Mouse (Mus musculus): ENCODE measurements around the gene Ccdc12. TPM values are rescaled to one million over a fixed set of nuclear protein-coding genes. Genes with fewer than 3 reads are reported as not detected.
A peak's percentile ranks its signal among the peaks of the same experiment; 100 is the strongest.

Ccdc12 gene
- 77.7 and 537 TPM in 2 replicates for polyA plus RNA-seq (2012; ENCODE audit: insufficient read depth, low replicate concordance)

DNA sequence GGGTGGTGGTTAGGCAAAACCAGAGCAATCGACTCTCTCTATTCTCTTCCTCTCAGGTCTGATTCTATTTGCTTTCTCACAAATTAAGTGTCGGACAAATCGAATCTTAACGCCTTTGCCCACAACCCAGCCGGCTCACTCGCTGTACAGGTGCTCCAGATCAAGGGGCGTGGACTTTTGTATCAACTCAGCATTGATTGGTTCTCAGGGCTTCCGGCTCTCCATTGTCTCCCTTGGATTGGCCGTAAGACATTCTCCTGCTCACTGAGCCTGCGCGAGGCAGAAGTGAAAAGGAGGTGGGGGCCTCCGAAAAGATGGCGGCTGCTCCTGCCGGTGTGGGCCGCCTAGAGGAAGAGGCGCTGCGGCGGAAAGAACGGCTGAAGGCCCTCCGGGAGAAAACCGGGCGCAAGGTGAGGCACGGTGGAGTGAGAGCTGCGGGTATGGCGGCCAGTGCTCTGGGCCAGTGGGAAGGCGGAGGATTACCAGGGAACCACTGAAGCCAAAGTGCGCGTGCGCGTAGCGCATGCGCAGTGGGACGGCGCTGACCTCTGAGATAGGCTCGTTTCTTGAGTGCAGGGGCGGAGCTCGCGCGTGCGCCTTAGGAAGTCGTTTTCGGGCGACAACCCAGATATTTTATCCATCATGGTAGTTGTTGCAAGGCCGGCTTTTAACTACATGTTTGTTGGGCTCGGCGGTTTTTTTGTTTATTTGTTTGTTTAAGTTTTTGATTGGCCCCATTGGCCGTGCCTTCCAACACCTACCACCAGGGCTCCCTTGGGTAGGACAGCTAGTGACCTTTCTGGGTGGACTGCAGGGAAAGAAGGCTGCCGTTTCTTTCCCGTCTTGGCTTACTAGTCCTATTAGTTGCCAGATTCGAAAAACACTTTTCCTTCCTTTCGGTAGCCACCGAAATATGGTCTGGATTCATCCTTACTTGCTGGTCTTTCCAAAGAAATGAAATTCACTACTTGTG lies at the start of gene Ccdc12:
Ccdc12 (plus strand) TSS at position 255 of the 973 bp plus-strand sequence.
- H3K4me3 ChIP-seq (replicated peaks) = peak within 1 kb of the TSS; percentile 98
- H3K36me3 ChIP-seq (replicated peaks; ENCODE audit: low read length) = peaks cover 30% of the 10 kb centered on the region
- no peaks in the 10 kb centered on the region for H3K27me3 ChIP-seq (replicated peaks)
- peaks cover 75% of the 10 kb centered on the region for H3K4me1 ChIP-seq
- no peaks in the 10 kb centered on the region for H3K9me3 ChIP-seq
- 0 out of 2 replicates have a peak, but pooled peaks have one; percentile 21 for TF ChIP-seq FLI1 (IDR thresholded peaks at IDR 0.05; ENCODE audit: low read length)
- no peak for TF ChIP-seq GATA1 (IDR thresholded peaks at IDR 0.05; ENCODE audit: borderline replicate concordance, low read length)

DNA sequence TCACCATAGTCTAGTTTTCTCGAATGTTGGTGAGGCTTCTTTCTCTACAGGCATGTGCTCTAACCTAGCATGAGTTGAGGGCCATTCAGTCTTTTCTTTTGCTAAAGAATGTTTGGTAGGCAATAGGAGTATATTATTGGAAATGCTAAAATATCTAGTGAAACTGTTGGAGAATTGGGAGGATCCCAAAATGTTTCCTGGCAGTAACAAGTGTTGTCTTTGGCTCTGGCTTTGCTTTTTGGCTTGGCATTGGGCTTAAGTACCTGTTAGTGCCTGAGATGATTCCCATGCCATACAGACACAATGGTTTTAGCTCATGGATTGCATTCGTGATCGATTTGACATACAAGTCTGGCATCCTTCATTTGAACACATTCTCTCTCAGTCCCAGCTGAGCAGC lies 44.8 kb upstream of the Ccdc12 start:
- TF ChIP-seq FLI1 (IDR thresholded peaks at IDR 0.05; ENCODE audit: low read length) (no peak), GATA1 (IDR thresholded peaks at IDR 0.05; ENCODE audit: borderline replicate concordance, low read length) (no peak)
- Histone ChIP-seq H3K36me3 (replicated peaks; ENCODE audit: low read length) (peaks cover 88% of the 10 kb centered on the region), H3K4me3 (replicated peaks) (no peak overlapping the region), H3K4me1 (peaks cover 51% of the 10 kb centered on the region), H3K27me3 (replicated peaks) (no peaks in the 10 kb centered on the region), H3K9me3 (no peaks in the 10 kb centered on the region)

DNA sequence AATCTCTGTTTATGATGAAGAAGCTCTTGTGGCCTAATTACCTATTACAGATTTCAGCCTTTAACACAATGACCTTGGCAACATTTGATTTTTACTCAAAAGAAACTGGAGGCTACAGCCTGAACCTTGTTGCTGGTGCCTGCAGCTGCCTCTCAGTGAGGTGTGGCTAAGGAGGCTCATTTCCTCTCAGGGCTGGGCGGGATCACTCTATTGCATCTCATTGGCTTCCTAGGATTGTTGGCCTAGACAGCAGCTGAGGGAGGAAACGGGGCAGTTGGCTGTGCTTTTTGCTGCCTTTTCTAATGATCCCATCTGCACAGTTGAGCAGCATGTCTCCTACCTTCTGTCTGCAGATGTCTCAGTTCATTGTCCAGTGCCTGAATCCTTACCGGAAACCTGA lies 39.2 kb upstream of the Ccdc12 start:
- TF ChIP-seq FLI1 (IDR thresholded peaks at IDR 0.05; ENCODE audit: low read length) (no peak), GATA1 (IDR thresholded peaks at IDR 0.05; ENCODE audit: borderline replicate concordance, low read length) (no peak)
- Histone ChIP-seq H3K4me1 (peaks cover 30% of the 10 kb centered on the region), H3K4me3 (replicated peaks) (no peak overlapping the region), H3K36me3 (replicated peaks; ENCODE audit: low read length) (peaks cover 94% of the 10 kb centered on the region), H3K27me3 (replicated peaks) (no peaks in the 10 kb centered on the region), H3K9me3 (no peaks in the 10 kb centered on the region)

DNA sequence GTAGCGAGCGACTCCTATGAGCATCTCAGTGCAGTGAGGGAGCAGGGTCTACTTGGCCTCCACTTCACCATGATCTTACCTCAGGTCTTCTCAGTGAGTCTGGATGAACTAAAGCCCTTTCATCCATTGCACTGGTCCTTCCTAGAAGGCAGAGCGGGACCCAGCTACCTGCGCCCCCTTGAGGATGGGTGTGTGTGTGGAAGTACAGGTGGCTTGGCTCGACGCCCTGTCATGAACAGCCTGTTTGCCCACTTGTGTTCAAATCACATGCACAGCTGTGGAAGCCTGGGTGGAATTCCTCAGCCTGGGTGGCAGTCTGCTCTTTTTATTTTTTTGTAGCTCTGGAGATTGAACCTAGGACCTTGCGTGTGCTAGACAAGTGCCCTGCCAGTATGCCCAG lies 36.1 kb upstream of the Ccdc12 start:
- TF ChIP-seq FLI1 (IDR thresholded peaks at IDR 0.05; ENCODE audit: low read length) (no peak), GATA1 (IDR thresholded peaks at IDR 0.05; ENCODE audit: borderline replicate concordance, low read length) (no peak)
- Histone ChIP-seq H3K4me3 (replicated peaks) (no peak overlapping the region), H3K9me3 (no peaks in the 10 kb centered on the region), H3K27me3 (replicated peaks) (no peaks in the 10 kb centered on the region), H3K4me1 (peaks cover 38% of the 10 kb centered on the region), H3K36me3 (replicated peaks; ENCODE audit: low read length) (peaks cover 95% of the 10 kb centered on the region)

DNA sequence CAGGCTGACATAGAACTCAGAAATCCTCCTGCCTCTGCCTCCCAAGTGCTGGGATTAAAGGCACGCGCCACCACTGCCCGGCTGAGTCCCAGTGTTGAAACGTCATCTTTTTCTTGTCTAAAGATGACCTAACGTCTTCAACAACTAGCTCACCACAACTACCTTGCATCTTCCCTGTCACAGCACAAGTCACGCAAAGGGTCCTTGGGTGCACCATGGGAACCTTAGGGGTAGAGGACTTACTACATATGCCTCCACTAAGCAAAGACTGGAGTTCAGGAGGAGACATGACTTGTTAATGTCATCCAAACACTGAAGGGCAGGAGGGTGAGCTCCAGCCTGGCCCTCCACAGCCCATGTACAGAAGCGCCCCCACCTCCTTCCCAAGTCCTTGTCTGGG lies 35.6 kb upstream of the Ccdc12 start:
- Histone ChIP-seq H3K9me3 (no peaks in the 10 kb centered on the region), H3K27me3 (replicated peaks) (no peaks in the 10 kb centered on the region), H3K4me1 (peaks cover 36% of the 10 kb centered on the region), H3K36me3 (replicated peaks; ENCODE audit: low read length) (peaks cover 95% of the 10 kb centered on the region), H3K4me3 (replicated peaks) (no peak overlapping the region)
- TF ChIP-seq FLI1 (IDR thresholded peaks at IDR 0.05; ENCODE audit: low read length) (no peak), GATA1 (IDR thresholded peaks at IDR 0.05; ENCODE audit: borderline replicate concordance, low read length) (no peak)

DNA sequence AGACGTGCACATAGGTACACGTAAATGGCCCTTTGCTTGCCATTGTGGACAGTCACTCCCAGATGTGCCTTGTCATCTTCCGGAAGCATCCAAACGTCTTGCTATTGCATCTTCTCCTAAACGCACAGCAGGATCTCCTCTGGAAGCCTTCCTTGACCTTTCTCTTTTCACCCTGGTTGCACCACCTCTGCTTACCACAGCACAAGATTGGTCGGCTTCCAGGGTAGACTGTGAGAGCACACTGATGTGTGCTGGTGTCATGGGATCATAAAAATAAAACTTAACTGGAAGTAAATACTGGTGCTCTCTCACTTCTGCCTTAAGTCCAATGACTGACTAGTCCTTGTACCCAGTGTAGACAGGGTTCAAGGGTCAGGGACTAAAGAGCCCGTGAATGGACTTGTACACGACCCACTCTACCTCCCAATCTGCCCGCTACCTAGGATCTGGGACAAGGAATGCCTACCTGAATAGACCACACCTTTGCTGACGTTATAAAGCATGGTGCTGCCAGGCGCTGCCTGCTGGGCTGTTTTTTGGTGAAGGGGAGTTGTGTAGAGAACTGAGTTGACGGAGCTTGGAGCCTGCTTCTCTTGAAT lies 33.6 kb upstream of the Ccdc12 start:
- Histone ChIP-seq H3K9me3 (no peaks in the 10 kb centered on the region), H3K4me3 (replicated peaks) (no peak overlapping the region), H3K27me3 (replicated peaks) (no peaks in the 10 kb centered on the region), H3K4me1 (peaks cover 42% of the 10 kb centered on the region), H3K36me3 (replicated peaks; ENCODE audit: low read length) (peaks cover 100% of the 10 kb centered on the region)
- TF ChIP-seq FLI1 (IDR thresholded peaks at IDR 0.05; ENCODE audit: low read length) = no peak
- TF ChIP-seq GATA1 (IDR thresholded peaks at IDR 0.05; ENCODE audit: borderline replicate concordance, low read length) = no peak

DNA sequence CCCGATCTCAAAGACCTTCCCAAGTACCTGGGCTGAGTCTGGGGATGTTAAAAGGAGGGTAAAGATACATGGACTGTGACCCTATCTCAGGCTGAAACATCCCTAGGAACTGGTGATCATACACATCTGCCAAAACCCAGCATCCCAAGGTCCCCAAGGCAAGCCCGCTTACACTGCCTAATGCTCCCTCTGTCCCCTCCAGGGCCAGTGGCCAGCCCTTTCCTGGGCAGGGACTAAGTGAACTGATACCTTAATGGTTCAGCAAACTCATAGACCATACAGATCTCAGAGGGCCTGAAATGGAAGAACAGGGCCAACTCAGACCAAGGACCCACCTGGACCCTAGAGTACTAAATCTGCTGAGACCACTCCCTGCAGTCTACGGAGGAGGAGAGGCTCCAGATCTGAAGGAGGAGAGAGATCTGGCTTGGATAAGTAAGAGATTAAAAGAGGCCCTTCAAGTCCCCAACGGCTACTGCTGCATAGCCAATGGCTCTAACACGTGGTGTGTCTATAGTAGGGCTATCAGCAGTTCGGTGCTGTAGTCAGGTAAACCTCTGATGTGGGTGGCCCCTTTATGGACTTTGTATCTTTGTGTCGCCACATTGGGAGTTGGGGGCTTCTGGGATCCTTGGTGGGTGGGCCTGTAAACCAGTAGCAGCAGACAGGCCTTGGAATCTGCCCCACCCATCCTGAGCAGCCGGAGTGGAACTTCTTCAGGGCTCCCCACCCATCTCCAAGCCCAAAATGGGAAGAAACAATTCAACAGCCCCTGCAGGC lies 32.7 kb upstream of the Ccdc12 start:
- no peaks in the 10 kb centered on the region for H3K9me3 ChIP-seq
- peaks cover 43% of the 10 kb centered on the region for H3K4me1 ChIP-seq
- H3K36me3 ChIP-seq (replicated peaks; ENCODE audit: low read length) = peaks cover 100% of the 10 kb centered on the region
- H3K4me3 ChIP-seq (replicated peaks) = no peak overlapping the region
- TF ChIP-seq GATA1 (IDR thresholded peaks at IDR 0.05; ENCODE audit: borderline replicate concordance, low read length) (no peak), FLI1 (IDR thresholded peaks at IDR 0.05; ENCODE audit: low read length) (no peak)
- H3K27me3 ChIP-seq (replicated peaks) = no peaks in the 10 kb centered on the region

DNA sequence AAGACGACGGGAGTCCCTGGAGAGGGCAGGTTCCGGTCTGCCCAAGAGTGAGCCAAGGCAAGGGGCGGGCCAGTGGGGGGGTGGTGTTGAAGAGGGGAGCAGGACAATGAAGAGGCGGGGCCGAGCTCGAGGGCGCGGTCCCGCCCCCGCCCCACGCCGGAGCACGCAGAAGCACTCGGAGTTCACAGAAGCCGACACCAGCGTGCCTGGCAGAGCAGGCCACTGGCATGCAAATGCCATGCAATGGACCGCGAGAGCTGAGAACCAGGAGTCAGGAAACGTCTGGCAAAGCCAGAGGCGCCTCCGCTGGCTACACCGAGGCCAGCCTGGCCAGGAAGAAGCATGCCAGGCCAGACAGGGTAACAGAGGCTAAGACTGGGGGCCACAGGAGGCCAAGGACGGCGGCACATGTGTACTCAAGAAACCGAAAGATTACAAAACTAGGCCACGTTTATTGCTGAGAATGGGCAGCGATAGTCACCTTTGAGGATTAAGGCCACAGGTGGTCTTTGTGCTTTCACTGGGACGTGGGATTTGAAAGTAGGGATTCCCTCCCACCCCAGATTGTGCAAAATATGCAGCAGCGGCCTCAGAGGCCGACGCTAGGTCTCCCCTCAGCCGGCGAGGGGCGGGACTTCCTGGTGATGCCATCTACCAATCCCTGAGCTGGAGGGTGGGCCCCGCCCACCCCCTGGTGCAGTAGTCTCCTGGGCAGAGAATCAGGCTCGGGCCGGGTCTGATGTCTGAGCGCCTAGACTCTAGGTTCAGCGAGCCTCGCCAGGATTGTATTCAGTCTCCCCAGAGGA lies 31.7 kb upstream of the Ccdc12 start, which contains the start of gene Nradd:
Nradd (minus strand) TSS at position 92 of the 806 bp plus-strand sequence.
- Histone ChIP-seq H3K4me1 (peaks cover 51% of the 10 kb centered on the region), H3K9me3 (no peaks in the 10 kb centered on the region), H3K4me3 (replicated peaks) (no peak within 1 kb of the TSS), H3K27me3 (replicated peaks) (no peaks in the 10 kb centered on the region), H3K36me3 (replicated peaks; ENCODE audit: low read length) (peaks cover 100% of the 10 kb centered on the region)
- TF ChIP-seq FLI1 (IDR thresholded peaks at IDR 0.05; ENCODE audit: low read length) (no peak), GATA1 (IDR thresholded peaks at IDR 0.05; ENCODE audit: borderline replicate concordance, low read length) (no peak)

Measured in megakaryocyte, embryonic 14.5 days (primary cell).